ENCODE assay signal across 8 mouse cellular contexts in genomic region chr19:6926559-6927255, GRCm38 (mm10). TPM values are rescaled to one million over a fixed set of nuclear protein-coding genes. Genes with fewer than 3 reads are reported as not detected.
A peak's percentile ranks its signal among the peaks of the same experiment; 100 is the strongest.
DNase-seq lines count a peak whose midpoint lies in the region; ATAC-seq and TF ChIP-seq lines count a peak whose summit lies in the region.

No protein-coding gene starts in this region.

- no peaks in the 10 kb centered on the region for H3K9me3 ChIP-seq in hindbrain, embryonic 15.5 days
- H3K9me3 ChIP-seq in liver, embryonic 14.5 days (ENCODE audit: control insufficient read depth, low read length) = no peaks in the 10 kb centered on the region
- no peaks in the 10 kb centered on the region for H3K9me3 ChIP-seq in stomach, embryonic 15.5 days

- WGBS in hindbrain, embryonic 15.5 days = 12% methylated on average over 26 of the region's 26 CpGs
- WGBS in liver, embryonic 14.5 days (ENCODE audit: insufficient replicate concordance) = 17% methylated on average over 26 of the region's 26 CpGs
- 15% methylated on average over 26 of the region's 26 CpGs for WGBS in stomach, embryonic 15.5 days

- TF ChIP-seq CTCF in liver, embryonic 14.5 days (IDR thresholded peaks at IDR 0.05; ENCODE audit: low read depth) = no peak

- no peaks in the 10 kb centered on the region for H3K36me3 ChIP-seq in hindbrain, embryonic 15.5 days
- H3K36me3 ChIP-seq in liver, embryonic 14.5 days (replicated peaks; ENCODE audit: control insufficient read depth, insufficient read depth, low read depth) = no peaks in the 10 kb centered on the region
- H3K36me3 ChIP-seq in stomach, embryonic 15.5 days = no peaks in the 10 kb centered on the region

- peaks cover 79% of the 10 kb centered on the region for H3K27me3 ChIP-seq in hindbrain, embryonic 15.5 days
- H3K27me3 ChIP-seq in liver, embryonic 14.5 days (ENCODE audit: control insufficient read depth, insufficient read depth, low read length) = peaks cover 75% of the 10 kb centered on the region
- peaks cover 61% of the 10 kb centered on the region for H3K27me3 ChIP-seq in stomach, embryonic 15.5 days (replicated peaks)

- DNase-seq in cerebellum, adult 11-12 months = peak; percentile 59
- no peak for DNase-seq in cerebellum, postnatal 36 days
- peak; percentile 64 for DNase-seq in embryo, embryonic 11 days
- no peak for DNase-seq in liver, embryonic 14.5 days (ENCODE audit: low read depth in 3 of 3, low spot score in 3 of 3)
- DNase-seq in right cerebral cortex, postnatal 4 days = no peak
- no peak for DNase-seq in layer of hippocampus, adult 8-10 months (ENCODE audit: low spot score in 2 of 2)

- H3K4me2 ChIP-seq in hindbrain, embryonic 15.5 days = peak overlapping the region; percentile 43
- H3K4me2 ChIP-seq in liver, embryonic 14.5 days (ENCODE audit: low read depth) = peak overlapping the region; percentile 28; the same call in 1 of the 2 replicates
- peak overlapping the region; percentile 40 for H3K4me2 ChIP-seq in stomach, embryonic 15.5 days

- ATAC-seq in hindbrain, embryonic 15.5 days (ENCODE audit: low FRiP score, low read depth) = no peak
- ATAC-seq in liver, embryonic 14.5 days (ENCODE audit: insufficient read depth) = no peak
- no peak for ATAC-seq in stomach, embryonic 15.5 days (ENCODE audit: insufficient read depth, low FRiP score, low read depth)

- no peak overlapping the region for H3K27ac ChIP-seq in hindbrain, embryonic 15.5 days (replicated peaks)
- H3K27ac ChIP-seq in liver, embryonic 14.5 days = no peak overlapping the region
- peak overlapping the region; percentile 57; the same call in 1 of the 2 replicates for H3K27ac ChIP-seq in stomach, embryonic 15.5 days

- no peak overlapping the region for H3K9ac ChIP-seq in hindbrain, embryonic 15.5 days
- no peak overlapping the region for H3K9ac ChIP-seq in liver, embryonic 14.5 days (replicated peaks)
- H3K9ac ChIP-seq in stomach, embryonic 15.5 days = no peak overlapping the region

- peak overlapping the region; percentile 17; the same call in 1 of the 2 replicates for H3K4me3 ChIP-seq in hindbrain, embryonic 15.5 days
- no peak overlapping the region for H3K4me3 ChIP-seq in liver, embryonic 14.5 days (ENCODE audit: insufficient read depth in 1 of 2, low read depth in 2 of 2, low read length in 2 of 2)
- H3K4me3 ChIP-seq in stomach, embryonic 15.5 days (replicated peaks) = peak overlapping the region; percentile 17

- peaks cover 31% of the 10 kb centered on the region for H3K4me1 ChIP-seq in hindbrain, embryonic 15.5 days (replicated peaks)
- H3K4me1 ChIP-seq in liver, embryonic 14.5 days (replicated peaks; ENCODE audit: control insufficient read depth in 2 of 2, insufficient read depth in 2 of 2, low read length in 1 of 2) = peaks cover 7 to 13% of the 10 kb centered on the region in 2 experiments
- peaks cover 32% of the 10 kb centered on the region for H3K4me1 ChIP-seq in stomach, embryonic 15.5 days

- no peak for TF ChIP-seq EP300 in liver, embryonic 14.5 days (IDR thresholded peaks at IDR 0.05; ENCODE audit: low read depth)

RNA-seq across cellular contexts. Expression of gene Catsperz, which starts 1.5 kb away (rescaled TPM):
- 2.0 and 3.1 TPM in 2 replicates for polyA plus RNA-seq in hindbrain, embryonic 15.5 days (2015; fragmentation: Nextera tagmentation; extraction: Ambion mirVana)
- 0.13 and 0.16 TPM in 2 replicates for polyA plus RNA-seq in liver, embryonic 14.5 days (2012; rRNA removed)
- polyA plus RNA-seq in liver, embryonic 14.5 days (2014; fragmentation: Nextera tagmentation; extraction: Ambion mirVana) = 0.28 and 0.37 TPM in 2 replicates
- polyA plus RNA-seq in stomach, embryonic 15.5 days (2015; fragmentation: Nextera tagmentation; extraction: Ambion mirVana) = 1.6 TPM in 2 replicates
- 10 to 100 TPM; 10.4 to 11.4 (median 11.0) TPM for total RNA-seq in layer of hippocampus, adult 8-10 months (2022)

RNA-seq across cellular contexts. Expression of gene Esrra, which starts 5.1 kb away (rescaled TPM):
- polyA plus RNA-seq in hindbrain, embryonic 15.5 days (2015; fragmentation: Nextera tagmentation; extraction: Ambion mirVana) = 17.5 and 18.7 TPM in 2 replicates
- 6.2 and 6.6 TPM in 2 replicates for polyA plus RNA-seq in liver, embryonic 14.5 days (2012; rRNA removed)
- 1.6 and 2.2 TPM in 2 replicates for polyA plus RNA-seq in liver, embryonic 14.5 days (2014; fragmentation: Nextera tagmentation; extraction: Ambion mirVana)
- 17.1 and 18.8 TPM in 2 replicates for polyA plus RNA-seq in stomach, embryonic 15.5 days (2015; fragmentation: Nextera tagmentation; extraction: Ambion mirVana)
- total RNA-seq in layer of hippocampus, adult 8-10 months (2022) = 10 to 100 TPM; 54.2 to 76.0 (median 64.8) TPM

RNA-seq across cellular contexts. Expression of gene Kcnk4, which starts 7.6 kb away (rescaled TPM):
- 9.0 and 13.1 TPM in 2 replicates for polyA plus RNA-seq in hindbrain, embryonic 15.5 days (2015; fragmentation: Nextera tagmentation; extraction: Ambion mirVana)
- polyA plus RNA-seq in liver, embryonic 14.5 days (2012; rRNA removed) = not detected in 2 replicates
- polyA plus RNA-seq in liver, embryonic 14.5 days (2014; fragmentation: Nextera tagmentation; extraction: Ambion mirVana) = 0.05 TPM in 1 of 2 replicates, not detected in the other
- polyA plus RNA-seq in stomach, embryonic 15.5 days (2015; fragmentation: Nextera tagmentation; extraction: Ambion mirVana) = 0.67 and 0.86 TPM in 2 replicates
- 10 to 100 TPM; 13.4 to 23.1 (median 15.8) TPM for total RNA-seq in layer of hippocampus, adult 8-10 months (2022)

RNA-seq across cellular contexts. Expression of gene Bad, which starts 15.0 kb away (rescaled TPM):
- polyA plus RNA-seq in hindbrain, embryonic 15.5 days (2015; fragmentation: Nextera tagmentation; extraction: Ambion mirVana) = 90.1 and 99.1 TPM in 2 replicates
- polyA plus RNA-seq in liver, embryonic 14.5 days (2012; rRNA removed) = 22.3 and 22.8 TPM in 2 replicates
- 25.7 and 27.9 TPM in 2 replicates for polyA plus RNA-seq in liver, embryonic 14.5 days (2014; fragmentation: Nextera tagmentation; extraction: Ambion mirVana)
- 71.6 and 75.8 TPM in 2 replicates for polyA plus RNA-seq in stomach, embryonic 15.5 days (2015; fragmentation: Nextera tagmentation; extraction: Ambion mirVana)
- 10 to 100 TPM; 32.5 to 39.8 (median 37.3) TPM for total RNA-seq in layer of hippocampus, adult 8-10 months (2022)

RNA-seq across cellular contexts. Expression of gene Gpr137, which starts 15.6 kb away (rescaled TPM):
- 64.0 and 79.2 TPM in 2 replicates for polyA plus RNA-seq in hindbrain, embryonic 15.5 days (2015; fragmentation: Nextera tagmentation; extraction: Ambion mirVana)
- polyA plus RNA-seq in liver, embryonic 14.5 days (2012; rRNA removed) = 5.5 and 8.8 TPM in 2 replicates
- polyA plus RNA-seq in liver, embryonic 14.5 days (2014; fragmentation: Nextera tagmentation; extraction: Ambion mirVana) = 4.4 and 4.5 TPM in 2 replicates
- polyA plus RNA-seq in stomach, embryonic 15.5 days (2015; fragmentation: Nextera tagmentation; extraction: Ambion mirVana) = 26.7 and 29.9 TPM in 2 replicates
- 100 to 1,000 TPM in 3 of 4 experiments, 10 to 100 TPM in 1; 92.5 to 107 (median 104) TPM for total RNA-seq in layer of hippocampus, adult 8-10 months (2022)

Comparison
In these comparisons a context has a peak if more than half of its experiments do, and no peak if none do; other contexts are left out.
1. DNase-seq: peak in cerebellum, adult 11-12 months (single experiment) and embryo, embryonic 11 days (single experiment); none in cerebellum, postnatal 36 days (0 of 2), liver, embryonic 14.5 days (0 of 3), right cerebral cortex, postnatal 4 days (single experiment) and layer of hippocampus, adult 8-10 months (0 of 2).
2. H3K4me3 ChIP-seq: peak in hindbrain, embryonic 15.5 days (single experiment) and stomach, embryonic 15.5 days (single experiment); none in liver, embryonic 14.5 days (0 of 2).
3. Peak in every context shown above with its lines, with median percentiles within 50 percentile points of each other: H3K4me2 ChIP-seq.